Mouse (Mus musculus): ENCODE measurements around the gene Dcun1d4.

Dcun1d4 gene

GRCm38 (mm10) chr5:73547252-73547651 lies 66.5 kb downstream of the Dcun1d4 start:
- no peak for DNase-seq (ENCODE audit: low spot score in 2 of 2)

DNA sequence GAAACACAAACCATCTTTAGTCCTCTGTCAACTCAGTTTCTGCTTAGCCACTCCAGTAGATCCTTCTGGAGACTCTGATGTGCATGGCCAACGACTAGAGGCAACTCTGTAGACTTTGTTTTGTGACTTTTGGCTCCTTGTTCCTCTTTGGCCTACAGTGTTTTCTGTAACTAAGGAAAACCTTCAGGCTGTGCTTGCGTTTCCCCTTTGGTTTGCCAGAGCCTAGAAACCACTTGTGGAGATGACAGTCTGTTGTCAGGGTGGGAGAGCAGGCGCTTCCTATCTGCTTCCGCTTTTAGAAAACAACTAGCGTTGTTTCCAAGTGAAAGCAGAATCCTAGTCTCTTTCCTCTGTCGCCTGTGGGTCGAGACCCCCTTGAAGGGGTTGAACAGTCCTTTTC lies 67.4 kb downstream of the Dcun1d4 start:
- no peak for DNase-seq (ENCODE audit: low spot score in 2 of 2)

- DNase-seq (ENCODE audit: low spot score in 2 of 2) = no peak
These were observed 68.0 kb downstream of the Dcun1d4 start for GRCm38 (mm10) chr5:73548838-73549237.

DNA sequence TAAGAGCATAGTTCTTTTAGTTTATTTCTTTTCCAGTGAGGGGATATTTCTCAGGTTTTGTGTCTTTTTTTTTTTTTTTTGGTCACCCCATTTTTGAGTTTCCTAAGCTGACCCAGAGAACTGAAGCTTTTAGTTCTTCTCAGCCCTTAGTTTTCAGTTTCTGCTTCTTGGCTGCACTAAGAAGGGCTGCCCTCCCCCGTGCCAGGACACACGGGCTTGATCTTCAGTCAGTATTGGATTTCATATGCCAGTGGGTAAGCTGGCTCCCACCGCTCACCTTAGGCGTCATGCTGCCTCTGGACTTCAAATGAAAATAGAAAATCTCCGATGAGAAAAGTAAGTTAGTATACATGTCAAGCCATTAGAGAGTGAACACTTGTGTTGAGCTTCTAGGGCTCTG lies 71.0 kb downstream of the Dcun1d4 start:
- DNase-seq (ENCODE audit: low spot score in 2 of 2) = no peak

DNA sequence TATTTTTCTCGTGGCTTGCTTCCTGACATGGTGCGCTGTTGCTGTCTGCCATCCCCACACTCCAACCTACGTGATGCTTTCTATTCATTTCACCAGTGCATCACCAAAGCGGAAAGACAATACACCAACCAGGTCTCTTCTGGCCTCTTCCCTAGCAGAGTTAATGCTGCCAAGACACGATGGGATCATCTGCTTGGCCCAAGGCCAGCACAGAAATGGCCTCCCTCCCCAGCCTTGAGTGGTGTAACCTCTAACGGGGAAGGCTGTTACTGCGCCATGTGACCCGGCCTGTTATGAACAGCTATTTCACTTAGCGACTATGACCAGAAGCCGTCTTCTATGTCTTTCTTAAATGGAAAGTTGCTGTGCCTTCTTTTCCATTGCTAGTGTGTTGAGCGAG lies 73.1 kb downstream of the Dcun1d4 start:
- DNase-seq (ENCODE audit: low spot score in 2 of 2) = no peak

- DNase-seq (ENCODE audit: low spot score in 2 of 2) = no peak
These were observed 74.5 kb downstream of the Dcun1d4 start for GRCm38 (mm10) chr5:73555096-73555852.

DNA sequence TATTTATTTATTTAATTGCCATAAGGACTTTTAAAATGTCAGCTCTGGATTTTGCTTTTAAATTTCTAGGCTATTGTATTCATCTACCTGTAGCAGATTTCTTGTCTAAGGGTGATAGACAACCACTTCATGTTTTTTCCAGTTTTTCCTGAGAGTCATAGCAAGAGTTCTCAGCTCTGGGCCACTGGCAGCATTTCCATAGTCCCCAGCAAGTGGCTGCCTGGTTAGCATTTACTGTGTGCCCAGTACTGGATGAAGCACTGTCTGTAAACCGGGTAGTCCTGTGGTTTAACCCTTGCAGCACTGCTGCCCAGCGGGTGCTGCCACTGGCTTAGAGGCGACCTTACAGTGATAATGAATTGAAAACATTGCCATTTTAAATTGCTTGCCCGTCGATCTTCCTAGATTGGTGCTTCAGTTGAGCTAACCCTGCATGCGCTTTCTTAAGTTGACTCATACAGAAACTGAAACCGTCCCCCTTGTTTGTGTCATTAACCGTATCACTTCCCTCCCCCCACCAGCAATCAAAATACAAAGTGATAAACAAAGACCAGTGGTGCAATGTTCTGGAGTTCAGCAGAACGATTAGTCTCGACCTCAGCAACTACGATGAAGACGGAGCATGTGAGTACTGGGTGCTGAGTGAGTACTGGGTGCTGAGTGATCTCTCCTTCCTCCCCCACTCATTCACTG lies 76.1 kb downstream of the Dcun1d4 start:
- DNase-seq (ENCODE audit: low spot score in 2 of 2) = no peak

DNA sequence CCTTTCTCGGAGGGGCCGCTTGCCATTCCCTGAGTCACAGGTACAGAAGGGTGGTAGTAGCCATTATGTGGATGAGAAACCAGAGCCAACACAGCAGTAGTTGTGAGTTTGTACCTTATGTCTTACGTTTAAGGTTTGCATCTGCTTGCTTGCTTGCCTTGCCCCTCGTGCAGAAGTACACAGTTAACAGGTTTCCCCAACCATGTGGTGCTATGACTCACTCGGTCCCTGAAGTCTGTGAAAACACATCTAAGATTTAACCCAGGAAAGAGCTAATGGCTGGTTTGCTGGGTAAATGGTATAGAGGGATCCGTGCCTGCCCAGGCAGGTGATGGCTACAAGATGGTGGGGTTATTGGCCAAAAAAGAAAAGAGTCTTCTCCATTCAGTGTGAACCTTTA lies 78.0 kb downstream of the Dcun1d4 start:
- no peak for DNase-seq (ENCODE audit: low spot score in 2 of 2)

GRCm38 (mm10) chr5:73564038-73564437 lies 83.2 kb downstream of the Dcun1d4 start:
- DNase-seq (ENCODE audit: low spot score in 2 of 2) = no peak

DNA sequence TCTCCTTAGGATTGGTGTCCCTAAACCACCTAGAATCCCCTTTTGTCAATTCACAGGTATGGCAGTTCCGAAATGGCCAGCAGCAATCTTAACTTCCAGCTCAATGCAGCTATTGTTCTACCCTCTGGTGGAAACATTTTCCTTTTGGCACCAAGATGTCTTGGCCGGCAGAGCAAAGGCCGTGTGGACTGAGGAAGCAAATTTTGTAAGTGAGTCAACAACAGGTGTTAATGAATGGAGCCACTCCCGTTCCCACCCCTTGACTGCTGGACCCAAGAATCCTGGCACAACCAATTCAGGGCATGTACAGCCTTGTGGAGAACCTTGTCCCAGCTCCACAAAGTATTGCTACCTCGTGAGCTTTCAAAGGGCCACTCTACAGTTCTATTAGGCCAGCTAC lies 85.3 kb downstream of the Dcun1d4 start:
- DNase-seq (ENCODE audit: low spot score in 2 of 2) = no peak

- DNase-seq (ENCODE audit: low spot score in 2 of 2) = peak in 1 of 2 experiments; percentile 9
These were observed 86.1 kb downstream of the Dcun1d4 start for GRCm38 (mm10) chr5:73566892-73567291.

- peak; percentile 15 to 19 for DNase-seq (ENCODE audit: low spot score in 2 of 2)
These were observed 88.4 kb downstream of the Dcun1d4 start for GRCm38 (mm10) chr5:73569181-73569580.

DNA sequence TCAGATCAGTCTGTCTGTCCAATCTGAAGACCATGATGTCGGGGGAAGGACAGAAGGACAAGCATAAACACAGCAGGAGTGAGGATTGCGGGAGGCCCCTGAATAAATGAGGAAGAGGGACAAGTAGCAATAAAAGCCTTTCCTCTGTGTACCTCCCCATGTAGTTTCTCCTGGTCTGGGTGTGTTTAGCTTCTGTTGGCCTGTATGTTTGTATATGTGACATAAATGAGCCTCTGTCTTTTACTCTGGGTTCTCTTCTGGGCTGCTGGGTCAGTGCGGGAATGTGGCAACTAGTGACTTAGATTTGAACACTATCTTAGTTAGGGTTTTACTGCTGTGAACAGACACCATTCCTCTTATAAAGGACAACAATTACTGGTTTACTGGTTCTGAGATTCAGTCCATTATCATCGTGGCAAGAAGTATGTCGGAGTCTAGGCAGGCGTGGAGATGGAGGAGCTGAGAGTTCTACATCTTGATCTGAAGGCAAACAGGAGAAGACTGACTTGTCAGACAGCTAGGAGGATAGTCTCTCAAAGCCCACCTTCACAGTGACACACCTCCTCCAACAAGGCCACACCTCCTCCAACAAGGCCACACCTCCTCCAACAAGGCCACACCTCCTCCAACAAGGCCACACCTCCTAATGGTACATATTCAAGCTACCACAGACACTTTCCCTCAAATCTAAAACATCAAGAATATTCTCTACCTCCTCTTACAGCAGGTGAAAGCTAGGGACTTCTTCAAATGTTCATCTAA lies 90.8 kb downstream of the Dcun1d4 start:
- peak in 1 of 2 experiments; percentile 9 for DNase-seq (ENCODE audit: low spot score in 2 of 2)

- DNase-seq (ENCODE audit: low spot score in 2 of 2) = peak in 1 of 2 experiments; percentile 16
These were observed 92.0 kb downstream of the Dcun1d4 start for GRCm38 (mm10) chr5:73572846-73573245.

- peak in 1 of 2 experiments; percentile 24 for DNase-seq (ENCODE audit: low spot score in 2 of 2)
These were observed 93.0 kb downstream of the Dcun1d4 start for GRCm38 (mm10) chr5:73573789-73574188.

DNA sequence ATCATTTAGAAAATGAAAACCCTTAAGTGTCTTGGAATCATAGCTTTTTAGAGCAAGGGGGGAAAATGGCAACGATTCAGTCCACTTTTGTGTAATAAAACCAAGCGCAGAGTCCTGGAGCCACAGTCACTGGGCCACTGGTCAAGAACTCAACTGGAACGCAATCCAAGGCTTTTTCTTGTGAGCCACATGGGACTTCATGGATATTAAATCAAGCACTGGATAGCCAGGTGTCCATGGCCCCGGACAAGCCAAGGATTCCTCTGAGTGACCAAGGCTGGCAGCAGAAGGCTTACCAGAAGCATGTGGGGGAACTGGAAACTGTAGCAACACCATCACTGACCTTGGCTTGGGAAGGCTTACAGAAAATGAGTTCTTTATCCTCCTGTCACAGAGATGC lies 93.8 kb downstream of the Dcun1d4 start:
- DNase-seq (ENCODE audit: low spot score in 2 of 2) = peak in 1 of 2 experiments; percentile 23

DNA sequence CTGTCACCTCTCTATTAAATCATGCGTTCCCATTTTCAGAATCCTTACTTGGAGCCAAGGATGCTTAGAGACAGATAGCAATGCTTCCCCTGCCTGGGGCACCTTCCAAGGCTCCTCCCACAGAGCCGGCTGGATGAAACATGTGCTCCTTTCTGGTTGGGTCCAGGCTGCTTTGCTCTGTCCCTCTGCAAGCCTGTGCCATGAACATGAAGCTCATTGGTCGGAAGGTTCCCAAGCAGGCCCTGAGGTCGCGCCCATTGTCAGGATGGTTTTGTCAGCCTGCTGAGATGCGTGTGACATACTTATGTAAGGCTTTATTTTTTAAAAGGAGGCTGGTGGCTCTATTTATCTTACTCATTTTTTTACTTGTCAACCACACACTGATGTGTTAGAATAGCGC lies 95.9 kb downstream of the Dcun1d4 start:
- DNase-seq (ENCODE audit: low spot score in 2 of 2) = peak; percentile 54 to 65

GRCm38 (mm10) chr5:73578131-73578530 lies 97.3 kb downstream of the Dcun1d4 start:
- peak in 1 of 2 experiments; percentile 36 for DNase-seq (ENCODE audit: low spot score in 2 of 2)

- peak in 1 of 2 experiments; percentile 29 for DNase-seq (ENCODE audit: low spot score in 2 of 2)
These were observed 103.2 kb downstream of the Dcun1d4 start for GRCm38 (mm10) chr5:73584011-73584410.

- peak in 1 of 2 experiments; percentile 50 for DNase-seq (ENCODE audit: low spot score in 2 of 2)
These were observed 104.7 kb downstream of the Dcun1d4 start for GRCm38 (mm10) chr5:73585212-73586115.

DNA sequence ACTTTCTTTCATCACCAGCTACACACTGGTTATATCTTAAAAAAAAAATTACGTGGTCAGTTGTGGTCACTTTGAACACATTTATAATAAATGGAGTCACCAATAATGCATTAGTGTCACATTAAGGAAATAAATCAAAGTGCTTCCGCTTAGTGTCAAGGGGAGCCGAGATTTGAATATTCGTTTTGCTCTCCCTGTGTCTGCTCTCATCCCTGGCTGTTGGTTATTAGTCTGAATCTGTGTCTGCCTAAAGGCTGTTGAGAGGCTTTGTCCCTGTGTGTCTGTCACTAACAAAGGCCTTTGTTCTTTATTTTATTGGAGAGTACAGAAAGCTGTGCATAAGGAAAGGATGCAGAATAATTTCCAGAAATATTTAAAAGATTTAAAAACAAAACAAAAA lies 105.8 kb downstream of the Dcun1d4 start:
- DNase-seq (ENCODE audit: low spot score in 2 of 2) = no peak
